Mouse (Mus musculus) neural tube, embryonic 11.5 days (tissue): ENCODE measurements around the gene Coq3. TPM values are rescaled to one million over a fixed set of nuclear protein-coding genes. Genes with fewer than 3 reads are reported as not detected.
A peak's percentile ranks its signal among the peaks of the same experiment; 100 is the strongest.

Experiments
- ATAC-seq: fragments of 200-750 bp; cut with Nextera tagmentation; 2 replicates; pipeline ENCODE4 v1.8.0; 2017; ENCODE audit warnings: moderate number of reproducible peaks, mild to moderate bottlenecking, moderate TSS enrichment, moderate library complexity; ENCODE audit not compliant: insufficient read depth, low FRiP score, low TSS enrichment
- DNase-seq: peaks from one replicate; pipeline ENCODE4 v3.0.0-alpha.2; 2015; ENCODE audit warnings: low spot score
- H3K27ac ChIP-seq: fragments of 300-500 bp; sonication (generic); 2 replicates; pipeline ENCODE4 v1.5.1; 2014; ENCODE audit warnings: low read depth, mild to moderate bottlenecking, low read length
- H3K27me3 ChIP-seq: fragments of 300-500 bp; sonication (generic); 2 replicates; pipeline ENCODE4 v1.6.1; 2014; ENCODE audit warnings: mild to moderate bottlenecking, low read length, mixed read lengths; ENCODE audit not compliant: control insufficient read depth, insufficient read depth
- H3K36me3 ChIP-seq: fragments of 300-500 bp; sonication (generic); 2 replicates; pipeline ENCODE4 v1.6.1; 2014; ENCODE audit warnings: mild to moderate bottlenecking, low read length, moderate library complexity, mixed read lengths; ENCODE audit not compliant: control insufficient read depth, insufficient read depth
- H3K4me1 ChIP-seq: fragments of 300-500 bp; sonication (generic); 2 replicates; pipeline ENCODE4 v1.6.1; 2014; ENCODE audit warnings: low read length, mixed read lengths; ENCODE audit not compliant: control insufficient read depth, insufficient read depth
- H3K4me2 ChIP-seq: fragments of 300-500 bp; sonication (generic); 2 replicates; pipeline ENCODE4 v1.6.1; 2014; ENCODE audit warnings: low read depth, mild to moderate bottlenecking, moderate library complexity
- H3K4me3 ChIP-seq: fragments of 300-500 bp; sonication (generic); 2 replicates; pipeline ENCODE4 v1.5.1; 2014; ENCODE audit warnings: low read depth, low read length
- H3K9ac ChIP-seq: fragments of 300-500 bp; sonication (generic); 2 replicates; pipeline ENCODE4 v1.6.1; 2014; ENCODE audit warnings: mild to moderate bottlenecking, low read length
- H3K9me3 ChIP-seq: fragments of 300-500 bp; sonication (generic); 2 replicates; pipeline ENCODE4 v1.6.1; 2016; ENCODE audit warnings: low read length; ENCODE audit not compliant: control insufficient read depth
- WGBS: fragments of 180-500 bp; shearing (Covaris S2); extraction: QIAGEN DNeasy Blood & Tissue Kit; methylation state at CpG from one replicate; pipeline ENCODE4 v1.1.7; 2014; 5-methylcytosine and 5-hydroxymethylcytosine counted together
- polyA plus RNA-seq: library from polyadenylated mRNA; unstranded; fragments of >200 nt; fragmentation: Nextera tagmentation; extraction: Ambion mirVana; gene quantifications from 2 replicates; pipeline ENCODE4 v1.2.1, GENCODE M21; 2014

The Coq3 gene
- polyA plus RNA-seq = 12.3 and 13.8 TPM in 2 replicates

DNA sequence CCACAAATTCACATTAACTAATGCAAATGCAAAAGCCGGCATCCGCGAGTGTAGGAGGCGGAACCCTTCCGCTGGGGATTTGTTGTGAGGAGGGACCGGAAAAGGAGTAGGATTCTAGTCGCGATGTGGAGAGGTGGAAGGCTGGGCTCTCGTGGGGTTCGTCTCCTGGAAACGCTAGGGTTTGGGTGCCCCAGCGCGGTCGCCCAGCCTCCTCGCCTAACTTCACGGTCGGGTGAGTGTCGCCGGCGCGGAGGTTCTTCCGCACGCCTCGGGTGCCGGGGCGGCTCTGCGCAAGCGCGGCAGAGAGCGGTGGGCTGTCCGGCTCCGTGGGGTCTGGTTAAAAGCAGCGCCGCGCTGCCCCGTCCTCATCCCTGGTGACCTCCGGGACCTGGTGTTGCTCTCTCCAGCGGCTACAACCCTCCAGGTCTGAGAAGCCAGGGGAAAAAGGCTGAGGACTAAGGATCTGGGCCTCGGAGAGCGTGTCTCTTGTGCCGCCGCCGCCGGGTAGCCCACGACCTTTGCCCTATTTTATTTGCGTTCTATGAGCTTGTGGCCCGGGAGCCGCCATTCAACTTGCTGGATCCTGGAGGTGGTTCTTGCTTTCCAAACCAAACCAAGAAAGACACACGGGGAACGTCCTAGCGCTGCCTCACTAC lies at the start of gene Coq3:
TSS of gene Coq3 (plus strand) at position 109 of the 656 bp plus-strand sequence.
- H3K9me3 ChIP-seq = no peaks in the 10 kb centered on the region
- peak within 1 kb of the TSS; percentile 79 for H3K9ac ChIP-seq
- no peaks in the 10 kb centered on the region for H3K36me3 ChIP-seq
- H3K4me2 ChIP-seq = peak within 1 kb of the TSS; percentile 59
- H3K27me3 ChIP-seq = no peaks in the 10 kb centered on the region
- H3K4me1 ChIP-seq = no peaks in the 10 kb centered on the region
- peak within 1 kb of the TSS; percentile 92 for H3K27ac ChIP-seq
- under 1% methylated on average over 51 of the region's 51 CpGs for WGBS
- DNase-seq = peak; percentile 87
- peak within 1 kb of the TSS; percentile 69 for H3K4me3 ChIP-seq
- peak; percentile 92 for ATAC-seq

DNA sequence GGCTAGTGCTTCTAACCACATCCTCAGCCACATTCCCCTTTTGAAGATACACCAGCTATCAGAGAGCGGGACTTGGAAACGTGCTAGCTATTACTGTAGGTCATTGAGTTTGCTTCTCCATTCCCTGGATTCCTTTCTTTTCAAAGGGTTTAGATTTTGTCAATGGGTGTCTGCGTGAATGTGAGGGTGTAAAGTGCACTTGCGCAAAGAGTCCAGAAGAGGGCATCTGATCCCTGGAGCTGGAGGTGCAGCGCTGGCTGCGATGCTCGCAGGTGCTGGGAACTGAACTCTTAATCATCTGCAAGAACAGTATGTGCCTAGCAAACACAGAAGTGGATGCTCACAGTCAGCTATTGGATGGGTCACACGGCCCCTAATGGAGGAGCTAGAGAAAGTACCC lies 46.6 kb upstream of the Coq3 start:
- DNase-seq (no peak), ATAC-seq (no peak)
- H3K4me2 ChIP-seq = no peak overlapping the region
- no peak overlapping the region for H3K9ac ChIP-seq
- H3K9me3 ChIP-seq = no peaks in the 10 kb centered on the region
- no peak overlapping the region for H3K4me3 ChIP-seq
- peaks cover 4% of the 10 kb centered on the region for H3K36me3 ChIP-seq
- no peaks in the 10 kb centered on the region for H3K27me3 ChIP-seq
- H3K27ac ChIP-seq = no peak overlapping the region
- whole genome bisulfite sequencing = 96% methylated on average over 8 of the region's 8 CpGs
- no peaks in the 10 kb centered on the region for H3K4me1 ChIP-seq

DNA sequence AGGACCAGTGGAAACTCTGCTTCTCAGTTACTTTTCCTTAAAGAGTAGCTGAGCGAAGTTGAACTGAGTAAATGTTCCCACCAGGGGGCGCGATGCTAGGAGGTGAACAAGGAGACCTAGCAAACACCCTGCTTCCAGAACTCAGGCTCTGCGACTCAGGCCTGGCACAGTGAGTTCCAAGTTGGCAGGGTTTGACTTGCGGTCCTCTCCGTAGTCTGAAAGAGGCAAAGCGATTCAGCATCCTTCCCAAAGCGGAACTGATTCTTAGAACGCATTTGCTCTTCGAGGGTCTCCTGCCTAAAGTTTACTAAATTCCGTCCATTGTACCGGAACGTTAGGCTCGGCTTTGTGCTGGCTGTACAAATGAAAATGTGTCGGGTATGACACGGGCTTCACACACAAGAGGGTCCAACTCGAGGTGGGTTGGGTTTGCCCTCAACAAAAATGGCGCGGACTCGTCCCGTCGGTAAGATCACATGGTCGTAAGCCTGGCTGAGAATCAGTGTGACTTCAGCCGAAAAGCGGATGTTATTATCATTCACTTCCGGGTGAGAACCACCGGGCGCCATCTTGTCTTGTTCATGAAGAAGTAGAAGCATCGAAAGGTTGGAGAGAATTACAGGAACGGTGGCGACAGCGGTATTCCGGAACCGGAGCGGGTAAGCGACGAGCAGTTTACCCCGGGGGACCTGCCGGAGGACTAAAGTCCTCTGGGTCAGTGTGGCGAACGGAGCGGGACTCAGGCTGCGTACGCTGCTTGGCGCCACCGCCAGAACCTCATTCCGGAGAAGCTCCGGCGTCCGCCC lies 31.8 kb upstream of the Coq3 start, which contains the start of gene Pnisr:
TSS of gene Pnisr (plus strand) at position 103 of the 806 bp plus-strand sequence.
- H3K9ac ChIP-seq = peak within 1 kb of the TSS; percentile 91
- H3K9me3 ChIP-seq = no peaks in the 10 kb centered on the region
- under 1% methylated on average over 50 of the region's 50 CpGs for WGBS
- H3K27ac ChIP-seq = peak within 1 kb of the TSS; percentile 92
- H3K4me1 ChIP-seq = no peaks in the 10 kb centered on the region; the same call in 1 of the 2 replicates
- H3K36me3 ChIP-seq = no peaks in the 10 kb centered on the region
- peak; percentile 92 for DNase-seq
- peak; percentile 97 for ATAC-seq
- peak within 1 kb of the TSS; percentile 49 for H3K4me2 ChIP-seq
- peak within 1 kb of the TSS; percentile 82 for H3K4me3 ChIP-seq
- H3K27me3 ChIP-seq = no peaks in the 10 kb centered on the region

DNA sequence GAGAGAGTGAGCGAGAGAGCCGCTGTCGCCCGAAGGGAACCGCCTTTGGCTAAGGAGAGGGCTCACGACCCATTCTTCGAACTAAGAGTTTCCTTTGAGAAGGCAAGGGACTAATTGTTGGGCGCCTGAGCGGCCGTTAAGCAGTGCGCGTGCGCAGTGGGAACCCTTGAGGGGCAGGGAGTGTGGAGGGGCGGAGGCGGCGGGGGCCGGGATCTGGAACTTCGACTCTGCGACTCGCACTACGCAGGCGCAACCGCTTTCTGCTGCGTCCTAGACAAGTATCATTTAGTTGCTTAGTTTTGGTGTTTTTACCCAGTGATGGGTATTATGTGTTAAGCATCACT lies 31.2 kb upstream of the Coq3 start:
- Histone ChIP-seq H3K4me2 (peak overlapping the region; percentile 49), H3K9ac (peak overlapping the region; percentile 91), H3K27me3 (no peaks in the 10 kb centered on the region), H3K27ac (peak overlapping the region; percentile 92), H3K9me3 (no peaks in the 10 kb centered on the region), H3K36me3 (no peaks in the 10 kb centered on the region), H3K4me1 (no peaks in the 10 kb centered on the region; the same call in 1 of the 2 replicates), H3K4me3 (peak overlapping the region; percentile 82)
- DNase-seq (peak; percentile 93), ATAC-seq (peak; percentile 78)
- under 1% methylated on average over 24 of the region's 24 CpGs for WGBS

DNA sequence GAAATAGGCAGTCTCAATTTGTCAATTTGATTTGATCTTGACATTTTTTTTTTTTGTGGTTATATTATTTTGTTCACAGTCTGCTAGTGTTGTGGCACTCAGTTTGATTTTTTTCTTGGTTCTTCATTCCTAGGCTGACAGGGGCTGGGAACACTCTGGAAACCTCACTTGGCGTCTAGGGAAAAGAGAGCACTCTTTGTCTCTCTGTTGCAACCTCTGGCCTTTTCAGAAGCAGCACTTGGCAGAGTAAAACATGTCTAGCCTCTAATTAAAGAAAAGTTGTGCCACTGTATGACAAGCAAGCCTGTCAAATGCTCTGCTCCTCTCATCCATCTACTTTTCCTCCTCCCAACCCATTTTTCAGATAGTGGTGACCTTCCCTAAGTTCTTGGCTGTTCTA lies 22.0 kb upstream of the Coq3 start:
- WGBS = 73% methylated on average over 1 of the region's 1 CpGs
- no peaks in the 10 kb centered on the region for H3K27me3 ChIP-seq
- no peaks in the 10 kb centered on the region for H3K9me3 ChIP-seq
- no peak overlapping the region for H3K27ac ChIP-seq
- no peak overlapping the region for H3K9ac ChIP-seq
- no peaks in the 10 kb centered on the region for H3K4me1 ChIP-seq
- DNase-seq (no peak), ATAC-seq (no peak)
- H3K36me3 ChIP-seq = peaks cover 9% of the 10 kb centered on the region
- H3K4me3 ChIP-seq = no peak overlapping the region
- no peak overlapping the region for H3K4me2 ChIP-seq

DNA sequence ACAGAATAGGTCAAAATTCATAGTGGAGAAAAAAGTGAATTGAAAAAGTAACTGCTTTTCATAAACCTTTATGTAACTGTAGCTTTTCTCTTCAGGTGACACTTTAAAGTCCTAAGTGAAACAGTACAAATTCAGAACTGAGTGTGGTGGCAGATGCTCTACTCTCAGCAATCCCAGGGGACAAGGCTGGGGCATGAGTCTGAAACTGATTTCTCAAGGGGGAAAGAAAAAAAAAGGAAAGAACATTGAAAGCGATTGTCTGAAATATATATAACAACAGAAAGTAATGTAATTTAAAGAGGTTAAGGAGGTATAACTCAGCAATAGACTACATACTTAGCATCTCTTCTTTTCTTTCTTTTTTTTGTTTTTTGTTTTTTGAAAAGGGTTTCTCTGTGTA lies 14.2 kb upstream of the Coq3 start:
- DNase-seq (no peak), ATAC-seq (no peak)
- H3K4me2 ChIP-seq = no peak overlapping the region
- H3K4me3 ChIP-seq = no peak overlapping the region
- peaks cover 15% of the 10 kb centered on the region for H3K36me3 ChIP-seq
- H3K27ac ChIP-seq = no peak overlapping the region
- no peaks in the 10 kb centered on the region for H3K4me1 ChIP-seq
- H3K27me3 ChIP-seq = no peaks in the 10 kb centered on the region
- H3K9ac ChIP-seq = no peak overlapping the region
- whole genome bisulfite sequencing = 100% methylated on average over 1 of the region's 1 CpGs
- H3K9me3 ChIP-seq = no peaks in the 10 kb centered on the region

DNA sequence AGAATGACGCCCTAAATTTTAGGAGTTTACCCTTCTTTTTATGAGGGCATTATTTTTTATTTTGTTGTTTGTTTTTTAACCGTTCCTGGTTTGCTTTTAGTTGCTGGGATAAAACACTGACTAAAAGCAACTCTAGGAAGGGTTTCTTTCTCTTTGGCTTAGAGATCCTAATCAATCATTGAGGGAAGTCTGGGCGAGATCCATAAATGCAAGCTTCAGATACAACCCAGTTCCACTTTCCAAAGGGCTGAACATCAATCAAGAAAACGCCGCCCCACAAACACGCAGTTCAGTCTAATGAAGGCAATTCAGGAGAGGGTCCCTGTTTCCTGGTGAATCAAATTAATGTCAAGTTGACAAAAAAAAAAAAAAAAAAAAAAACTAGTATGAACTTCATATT lies 697 bp upstream of the Coq3 start:
- no peak for ATAC-seq
- H3K9me3 ChIP-seq = no peaks in the 10 kb centered on the region
- no peak overlapping the region for H3K9ac ChIP-seq
- WGBS = 23% methylated on average over 6 of the region's 6 CpGs
- H3K4me1 ChIP-seq = no peaks in the 10 kb centered on the region
- H3K4me2 ChIP-seq = peak overlapping the region; percentile 59
- H3K27me3 ChIP-seq = no peaks in the 10 kb centered on the region
- peaks cover 2% of the 10 kb centered on the region for H3K36me3 ChIP-seq
- no peak for DNase-seq
- peak overlapping the region; percentile 69 for H3K4me3 ChIP-seq
- H3K27ac ChIP-seq = peak overlapping the region; percentile 92; the same call in 1 of the 2 replicates

DNA sequence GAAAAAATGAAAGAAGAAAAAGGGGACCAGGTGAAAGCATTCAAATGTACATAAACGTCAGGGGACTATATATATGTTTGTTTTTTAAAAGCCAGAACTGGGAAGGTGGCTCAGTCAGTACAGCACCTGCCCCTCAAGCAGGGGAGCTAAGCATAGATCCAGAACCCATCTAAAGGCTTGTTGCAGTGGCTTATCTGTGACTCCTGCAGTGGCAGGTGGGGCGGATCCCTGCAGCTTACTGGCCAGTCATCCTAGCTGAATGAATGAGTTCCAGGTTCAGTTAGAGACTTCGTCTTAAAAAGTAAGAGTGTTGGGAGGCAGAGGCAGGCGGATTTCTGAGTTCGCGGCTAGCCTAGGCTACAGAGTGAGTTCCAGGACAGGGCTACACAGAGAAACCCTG lies 3.3 kb downstream of the Coq3 start:
- Histone ChIP-seq H3K4me2 (no peak overlapping the region), H3K9me3 (no peaks in the 10 kb centered on the region), H3K4me3 (no peak overlapping the region), H3K27me3 (no peaks in the 10 kb centered on the region), H3K9ac (no peak overlapping the region), H3K27ac (no peak overlapping the region), H3K36me3 (no peaks in the 10 kb centered on the region), H3K4me1 (no peaks in the 10 kb centered on the region)
- DNase-seq (no peak), ATAC-seq (no peak)
- WGBS = 91% methylated on average over 6 of the region's 6 CpGs
